Comparison of ENCODE assay signal across 20 mouse cellular contexts in the genomic region with DNA sequence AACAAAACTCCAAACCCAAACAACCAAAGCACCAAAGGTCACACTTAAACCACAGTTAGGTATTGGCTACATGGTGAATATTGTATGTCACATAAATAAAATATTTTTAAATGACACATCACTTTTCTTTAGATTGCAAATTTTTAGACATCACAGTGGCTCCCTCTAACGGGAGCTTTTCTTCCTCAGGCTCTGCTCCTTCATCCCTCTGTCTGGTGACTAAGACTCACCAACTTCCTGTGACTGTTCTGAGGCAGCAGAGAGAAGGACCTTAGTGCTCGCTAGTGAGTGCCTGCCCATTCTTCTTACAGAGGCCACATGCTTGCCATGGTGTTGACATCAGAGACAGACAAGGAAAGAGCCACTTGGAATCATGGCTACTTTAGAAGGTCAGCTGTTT. TPM values are rescaled to one million over a fixed set of nuclear protein-coding genes. Genes with fewer than 3 reads are reported as not detected.
DNase-seq lines count a peak whose midpoint lies in the region; ATAC-seq and TF ChIP-seq lines count a peak whose summit lies in the region.
"Had no signal": no experiment of that assay in that cellular context is flagged by ENCODE, and none has a peak within 500 bp of the region (broad histone marks: within the 10 kb centered on the region; RNA-seq: fewer than 3 reads in every experiment).

No protein-coding gene starts in this region.

- no peak for ATAC-seq in midbrain, postnatal 0 days (ENCODE audit: low FRiP score)
- ATAC-seq in midbrain, embryonic 13.5 days: no peak
- ATAC-seq: forebrain, embryonic 14.5 days; hindbrain, embryonic 16.5 days; midbrain, embryonic 16.5 days had no signal

- H3K9ac ChIP-seq in midbrain, postnatal 0 days (replicated peaks; ENCODE audit: low read length, poor library complexity, severe bottlenecking): no peak overlapping the region
- no peak overlapping the region for H3K9ac ChIP-seq in midbrain, embryonic 13.5 days (replicated peaks)
- H3K9ac ChIP-seq: heart, embryonic 13.5 days had no signal

- TF ChIP-seq POLR2A in cortical plate, adult 2 months (IDR thresholded peaks at IDR 0.05; ENCODE audit: extremely low read depth, insufficient read depth, low read length): no peak

- WGBS in midbrain, postnatal 0 days: 82% methylated on average over 2 of the region's 2 CpGs
- 85% methylated on average over 2 of the region's 2 CpGs for WGBS in midbrain, embryonic 13.5 days

- H3K27ac ChIP-seq in midbrain, postnatal 0 days (ENCODE audit: low read depth, low read length): no peak overlapping the region
- H3K27ac ChIP-seq in midbrain, embryonic 13.5 days: no peak overlapping the region
- no peak overlapping the region for H3K27ac ChIP-seq in cortical plate, adult 2 months (ENCODE audit: insufficient read depth, low read length)
- H3K27ac ChIP-seq: heart, embryonic 13.5 days had no signal

- peak; percentile 13; the same call in 1 of the 2 replicates for TF ChIP-seq CTCF in midbrain, postnatal 0 days (IDR thresholded peaks at IDR 0.05)
- peak; percentile 30; the same call in 1 of the 2 replicates for TF ChIP-seq CTCF in cortical plate, adult 2 months (IDR thresholded peaks at IDR 0.05; ENCODE audit: extremely low read depth, insufficient read depth, low read length)

- H3K4me2 ChIP-seq in midbrain, postnatal 0 days (ENCODE audit: low read depth, low read length, poor library complexity, severe bottlenecking): no peak overlapping the region
- H3K4me2 ChIP-seq in midbrain, embryonic 13.5 days (replicated peaks): no peak overlapping the region
- H3K4me2 ChIP-seq: heart, embryonic 13.5 days; liver, embryonic 11.5 days had no signal

- no peak overlapping the region for H3K4me3 ChIP-seq in midbrain, postnatal 0 days (ENCODE audit: low read depth, low read length)
- H3K4me3 ChIP-seq in midbrain, embryonic 13.5 days (replicated peaks): no peak overlapping the region
- no peak overlapping the region for H3K4me3 ChIP-seq in cortical plate, adult 2 months (ENCODE audit: insufficient read depth, low read length)
- H3K4me3 ChIP-seq: heart, embryonic 13.5 days had no signal

- no peaks in the 10 kb centered on the region for H3K9me3 ChIP-seq in midbrain, postnatal 0 days (ENCODE audit: low read length)
- no peaks in the 10 kb centered on the region for H3K9me3 ChIP-seq in midbrain, embryonic 13.5 days
- H3K9me3 ChIP-seq: heart, embryonic 13.5 days had no signal

- DNase-seq in layer of hippocampus, adult 11-12 months (ENCODE audit: low spot score): peak; percentile 37
- DNase-seq in layer of hippocampus, postnatal 25 days (ENCODE audit: extremely low spot score in 1 of 2, low spot score in 1 of 2): no peak
- DNase-seq in midbrain, postnatal 0 days (ENCODE audit: low spot score): no peak
- no peak for DNase-seq in cerebellum, postnatal 4 days (ENCODE audit: low spot score in 2 of 2)
- no peak for DNase-seq in kidney, adult 11 months
- DNase-seq: B cell, adult 2 months; cerebellum, postnatal 10 days; heart, postnatal 36 days; kidney, adult 8-10 months; kidney, postnatal 4 days; lung, adult 2 months; right cerebral cortex, postnatal 14 days; thymus, postnatal 25 days had no signal

- H3K27me3 ChIP-seq in midbrain, postnatal 0 days (ENCODE audit: insufficient read depth, low read length): no peaks in the 10 kb centered on the region
- H3K27me3 ChIP-seq in midbrain, embryonic 13.5 days: no peaks in the 10 kb centered on the region
- H3K27me3 ChIP-seq: heart, embryonic 13.5 days had no signal

- H3K36me3 ChIP-seq in midbrain, postnatal 0 days (ENCODE audit: insufficient read depth, low read length): peaks cover 56% of the 10 kb centered on the region
- peaks cover 78% of the 10 kb centered on the region for H3K36me3 ChIP-seq in midbrain, embryonic 13.5 days

- no peaks in the 10 kb centered on the region for H3K4me1 ChIP-seq in midbrain, postnatal 0 days (ENCODE audit: insufficient read depth, low read length)
- H3K4me1 ChIP-seq in midbrain, embryonic 13.5 days (replicated peaks): no peaks in the 10 kb centered on the region
- no peaks in the 10 kb centered on the region for H3K4me1 ChIP-seq in cortical plate, adult 2 months (ENCODE audit: control insufficient read depth, insufficient read depth, low read length)
- H3K4me1 ChIP-seq: heart, embryonic 13.5 days had no signal

RNA-seq across cellular contexts. Expression of gene Nde1, which starts 50.9 kb away (rescaled TPM):
- 10 to 100 TPM; 28.4 to 30.9 TPM for total RNA-seq in layer of hippocampus, postnatal 25 days (2021)
- total RNA-seq in midbrain, postnatal 0 days (2014; rRNA removed): 10.5 and 14.6 TPM in 2 replicates
- 10.7 and 12.0 TPM in 2 replicates for polyA plus RNA-seq in midbrain, postnatal 0 days (2015; fragmentation: Nextera tagmentation; extraction: Ambion mirVana)
- polyA plus RNA-seq in midbrain, embryonic 13.5 days (2015; fragmentation: Nextera tagmentation; extraction: Ambion mirVana): 62.8 and 63.2 TPM in 2 replicates
- 28.0 and 30.0 TPM in 2 replicates for polyA plus RNA-seq in cortical plate, adult 2 months (2012; rRNA removed)

RNA-seq across cellular contexts. Expression of gene Marf1, which starts 51.0 kb away (rescaled TPM):
- total RNA-seq in layer of hippocampus, postnatal 25 days (2021): 100 to 1,000 TPM; 112 to 117 TPM
- 24.0 and 29.7 TPM in 2 replicates for total RNA-seq in midbrain, postnatal 0 days (2014; rRNA removed)
- polyA plus RNA-seq in midbrain, postnatal 0 days (2015; fragmentation: Nextera tagmentation; extraction: Ambion mirVana): 8.7 and 9.4 TPM in 2 replicates
- polyA plus RNA-seq in midbrain, embryonic 13.5 days (2015; fragmentation: Nextera tagmentation; extraction: Ambion mirVana): 18.3 and 18.9 TPM in 2 replicates
- 45.4 and 46.7 TPM in 2 replicates for polyA plus RNA-seq in cortical plate, adult 2 months (2012; rRNA removed)
